Mouse (Mus musculus) lung, postnatal 0 days (tissue): Measurements from ENCODE around the gene Majin. TPM values are rescaled to one million over a fixed set of nuclear protein-coding genes. Genes with fewer than 3 reads are reported as not detected.

ENCODE experiments used
- ATAC-seq: fragments of 200-750 bp; cut with Nextera tagmentation; 2 replicates; pipeline ENCODE4 v1.8.0; 2017; ENCODE audit warnings: moderate library complexity
- DNase-seq: peaks from one replicate; pipeline ENCODE4 v3.0.0-alpha.2; 2016; ENCODE audit warnings: low spot score
- H3K27ac ChIP-seq: fragments of 300-500 bp; sonication (generic); 2 replicates; pipeline ENCODE4 v1.5.1; 2014; ENCODE audit warnings: antibody characterized with exemption, mild to moderate bottlenecking, low read length, mixed read lengths
- H3K27me3 ChIP-seq: fragments of 300-500 bp; sonication (generic); replicated peaks from 2 replicates; pipeline ENCODE4 v1.6.1; 2014; ENCODE audit warnings: low read length, mixed read lengths; ENCODE audit not compliant: insufficient read depth
- H3K36me3 ChIP-seq: fragments of 300-500 bp; sonication (generic); 2 replicates; pipeline ENCODE4 v1.6.1; 2014; ENCODE audit warnings: low read length, mixed read lengths; ENCODE audit not compliant: insufficient read depth
- H3K4me1 ChIP-seq: fragments of 300-500 bp; sonication (generic); 2 replicates; pipeline ENCODE4 v1.6.1; 2014; ENCODE audit warnings: antibody characterized with exemption, low read depth, low read length, mixed read lengths; ENCODE audit not compliant: insufficient read depth
- H3K4me2 ChIP-seq: fragments of 300-500 bp; sonication (generic); replicated peaks from 2 replicates; pipeline ENCODE4 v1.6.1; 2014; ENCODE audit warnings: low read depth, mild to moderate bottlenecking, low read length, moderate library complexity, mixed read lengths
- H3K4me3 ChIP-seq: fragments of 300-500 bp; sonication (generic); 2 replicates; pipeline ENCODE4 v1.5.1; 2014; ENCODE audit warnings: low read depth, low read length
- H3K9ac ChIP-seq: fragments of 300-500 bp; sonication (generic); replicated peaks from 2 replicates; pipeline ENCODE4 v1.6.1; 2014; ENCODE audit warnings: low read depth, mild to moderate bottlenecking
- H3K9me3 ChIP-seq: fragments of 300-500 bp; sonication (generic); 2 replicates; pipeline ENCODE4 v1.6.1; 2016; ENCODE audit warnings: low read length, mixed read lengths
- CTCF ChIP-seq: IDR thresholded peaks from 2 replicates; pipeline ENCODE4 v1.5.1; 2016; ENCODE audit warnings: antibody characterized with exemption, mild to moderate bottlenecking
- EP300 ChIP-seq: IDR thresholded peaks from 2 replicates; pipeline ENCODE4 v1.6.1; 2016; ENCODE audit warnings: antibody characterized with exemption, mild to moderate bottlenecking, control low read depth
- WGBS: fragments of 180-500 bp; shearing (Covaris S2); extraction: QIAGEN DNeasy Blood & Tissue Kit; methylation state at CpG from one replicate; pipeline ENCODE4 v1.1.7; 2014; 5-methylcytosine and 5-hydroxymethylcytosine counted together
- polyA plus RNA-seq: library from polyadenylated mRNA; unstranded; fragments of >200 nt; fragmentation: Nextera tagmentation; extraction: Ambion mirVana; gene quantifications from 2 replicates; pipeline ENCODE4 v1.2.1, GENCODE M21; 2015

Gene Majin
- polyA plus RNA-seq, 1 experiment from 2014 or later, result 0.10 TPM

GRCm38 (mm10) chr19:6144842-6145241 lies 39.3 kb upstream of the Majin start:
- Histone ChIP-seq H3K27ac (no peak overlapping the region), H3K4me3 (no peak overlapping the region), H3K36me3 (no peaks in the 10 kb centered on the region), H3K9ac (no peak overlapping the region), H3K4me2 (no peak overlapping the region), H3K27me3 (no peaks in the 10 kb centered on the region), H3K9me3 (no peaks in the 10 kb centered on the region), H3K4me1 (no peaks in the 10 kb centered on the region; the same call in 1 of the 2 replicates)
- ATAC-seq (no peak), DNase-seq (no peak)
- WGBS, result 72% methylated on average over 5 of the region's 5 CpGs
- TF ChIP-seq CTCF (no peak), EP300 (no peak)

DNA sequence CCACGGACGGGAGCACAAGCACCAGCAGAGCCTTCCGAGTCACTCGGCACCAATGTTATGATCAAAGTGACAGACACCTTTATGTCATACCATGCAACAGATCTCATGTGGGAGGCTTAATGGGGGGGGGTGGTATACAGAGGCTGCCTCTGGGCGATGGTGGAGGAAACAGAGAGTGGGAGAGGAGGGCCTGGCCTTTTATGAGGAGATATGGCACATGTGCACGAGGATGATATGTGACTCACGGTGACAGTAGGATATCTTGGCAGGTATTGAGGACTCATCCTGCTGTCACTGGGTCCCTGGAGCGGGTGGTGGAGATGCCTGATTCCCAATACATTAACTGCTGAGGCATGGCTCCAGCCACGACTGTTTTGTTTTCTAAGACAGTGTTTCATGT lies 29.0 kb upstream of the Majin start:
- no peak overlapping the region for H3K4me2 ChIP-seq
- WGBS, result 81% methylated on average over 9 of the region's 9 CpGs
- no peaks in the 10 kb centered on the region for H3K27me3 ChIP-seq
- no peak for TF ChIP-seq EP300
- TF ChIP-seq CTCF, result no peak
- no peaks in the 10 kb centered on the region for H3K9me3 ChIP-seq
- DNase-seq, result no peak
- H3K36me3 ChIP-seq, result no peaks in the 10 kb centered on the region
- H3K4me1 ChIP-seq, result no peaks in the 10 kb centered on the region
- H3K4me3 ChIP-seq, result no peak overlapping the region
- no peak overlapping the region for H3K27ac ChIP-seq
- H3K9ac ChIP-seq, result no peak overlapping the region
- no peak for ATAC-seq

DNA sequence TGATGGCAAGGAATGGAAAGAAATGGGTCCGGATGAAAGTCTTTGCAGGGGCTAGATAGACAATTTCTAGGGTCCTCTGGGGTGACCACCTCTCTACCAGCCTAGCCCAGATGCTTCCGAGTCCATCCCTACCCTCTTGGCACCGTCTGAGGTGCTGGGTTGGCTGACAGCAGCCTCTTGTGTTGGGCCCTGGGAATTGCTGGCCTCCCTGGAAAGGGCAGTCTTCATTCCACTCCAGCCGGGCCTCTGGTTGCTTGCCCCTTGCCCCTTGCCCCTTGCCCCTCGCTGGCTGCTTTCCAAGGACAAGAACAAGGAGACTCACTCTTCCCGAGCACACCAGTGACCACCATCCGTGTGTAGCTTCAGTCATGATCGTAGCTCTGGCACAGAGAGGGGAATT lies 27.8 kb upstream of the Majin start:
- H3K27me3 ChIP-seq, result no peaks in the 10 kb centered on the region
- ATAC-seq, result no peak
- TF ChIP-seq EP300 (no peak), CTCF (peak; percentile 32; the same call in 1 of the 2 replicates)
- no peaks in the 10 kb centered on the region for H3K9me3 ChIP-seq
- whole genome bisulfite sequencing, result 61% methylated on average over 8 of the region's 8 CpGs
- no peak overlapping the region for H3K27ac ChIP-seq
- no peaks in the 10 kb centered on the region for H3K4me1 ChIP-seq
- no peak for DNase-seq
- no peak overlapping the region for H3K4me3 ChIP-seq
- H3K4me2 ChIP-seq, result no peak overlapping the region
- H3K36me3 ChIP-seq, result no peaks in the 10 kb centered on the region
- H3K9ac ChIP-seq, result no peak overlapping the region

GRCm38 (mm10) chr19:6157220-6157619 lies 27.0 kb upstream of the Majin start:
- no peaks in the 10 kb centered on the region for H3K27me3 ChIP-seq
- H3K4me3 ChIP-seq, result no peak overlapping the region
- no peak for DNase-seq
- H3K36me3 ChIP-seq, result no peaks in the 10 kb centered on the region
- no peaks in the 10 kb centered on the region for H3K4me1 ChIP-seq
- H3K4me2 ChIP-seq, result no peak overlapping the region
- no peak overlapping the region for H3K27ac ChIP-seq
- WGBS, result 52% methylated on average over 6 of the region's 6 CpGs
- H3K9me3 ChIP-seq, result no peaks in the 10 kb centered on the region
- no peak overlapping the region for H3K9ac ChIP-seq
- TF ChIP-seq EP300, result no peak
- ATAC-seq, result peak; percentile 32; the same call in 1 of the 2 replicates

DNA sequence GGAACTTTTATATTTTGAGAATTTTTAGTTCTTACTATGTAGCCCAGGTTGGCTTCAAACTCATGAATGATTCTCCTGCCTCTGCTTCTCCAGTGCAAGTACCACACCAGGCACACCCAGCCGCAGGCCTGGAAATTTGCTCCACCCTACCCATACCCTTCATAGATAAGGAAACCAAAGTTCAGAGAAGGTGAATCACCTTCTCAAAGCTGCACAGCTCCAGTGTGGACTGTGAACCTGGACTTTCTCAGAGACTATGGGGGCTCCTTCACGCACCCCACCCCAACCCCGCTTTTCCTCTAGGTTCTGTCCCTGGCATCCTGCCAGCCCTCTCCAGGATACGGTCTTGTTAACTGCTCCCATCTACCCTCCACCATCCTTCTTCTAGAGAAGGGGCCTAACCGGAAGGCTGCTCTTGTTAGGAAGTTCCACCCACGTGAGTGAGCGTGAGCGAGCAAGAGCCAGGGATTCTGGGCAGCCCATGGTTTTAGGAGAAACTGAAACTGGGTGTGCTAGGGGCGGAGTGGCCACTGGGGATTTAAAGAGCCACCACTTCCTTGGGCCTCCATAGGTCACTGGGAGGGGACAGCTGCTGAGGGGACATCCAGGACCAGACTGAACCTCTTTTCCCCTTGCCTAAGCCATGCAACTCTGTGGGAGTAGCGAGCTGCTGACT lies 20.2 kb upstream of the Majin start:
- 0 out of 2 replicates have a peak, but pooled peaks have one; percentile 7 for TF ChIP-seq CTCF
- no peak for TF ChIP-seq EP300
- ATAC-seq (peak; percentile 72), DNase-seq (peak; percentile 53)
- H3K27ac ChIP-seq, result no peak overlapping the region
- no peaks in the 10 kb centered on the region for H3K27me3 ChIP-seq
- H3K36me3 ChIP-seq, result no peaks in the 10 kb centered on the region
- no peak overlapping the region for H3K9ac ChIP-seq
- H3K4me1 ChIP-seq, result no peaks in the 10 kb centered on the region
- WGBS, result 36% methylated on average over 10 of the region's 10 CpGs
- no peak overlapping the region for H3K4me3 ChIP-seq
- peak overlapping the region; percentile 33; the same call in 1 of the 2 replicates for H3K4me2 ChIP-seq
- no peaks in the 10 kb centered on the region for H3K9me3 ChIP-seq

DNA sequence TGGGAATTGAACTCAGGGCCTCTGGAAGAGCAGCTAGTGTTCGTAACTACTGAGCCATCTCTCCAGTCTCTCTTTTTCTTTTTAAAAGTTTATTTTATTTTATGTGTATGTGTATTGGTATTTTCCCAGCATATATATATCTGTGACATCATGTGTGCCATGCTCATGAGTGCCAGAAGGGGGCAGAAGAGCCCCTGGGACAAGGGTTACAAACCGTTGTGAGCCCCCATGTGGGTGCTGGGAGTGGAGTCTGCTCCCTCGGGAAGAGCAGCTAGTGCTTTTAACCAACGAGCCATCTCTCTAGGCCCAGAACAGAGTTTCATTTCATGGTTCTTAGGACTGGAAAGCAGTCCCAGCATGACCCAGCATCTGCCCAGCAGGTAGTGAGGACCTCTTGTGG lies 17.4 kb upstream of the Majin start:
- ATAC-seq, result no peak
- no peaks in the 10 kb centered on the region for H3K36me3 ChIP-seq
- H3K4me2 ChIP-seq, result no peak overlapping the region
- H3K9ac ChIP-seq, result no peak overlapping the region
- H3K9me3 ChIP-seq, result no peaks in the 10 kb centered on the region
- DNase-seq, result no peak
- 67% methylated on average over 4 of the region's 4 CpGs for WGBS
- H3K27ac ChIP-seq, result no peak overlapping the region
- H3K4me1 ChIP-seq, result no peaks in the 10 kb centered on the region
- peak; percentile 26 for TF ChIP-seq CTCF
- no peak for TF ChIP-seq EP300
- H3K4me3 ChIP-seq, result no peak overlapping the region
- no peaks in the 10 kb centered on the region for H3K27me3 ChIP-seq

- ATAC-seq (no peak), DNase-seq (no peak)
- no peak for TF ChIP-seq CTCF
- TF ChIP-seq EP300, result no peak
- WGBS, result 75% methylated on average over 8 of the region's 8 CpGs
- no peak overlapping the region for H3K4me3 ChIP-seq
- H3K4me1 ChIP-seq, result no peaks in the 10 kb centered on the region
- no peak overlapping the region for H3K27ac ChIP-seq
- H3K36me3 ChIP-seq, result no peaks in the 10 kb centered on the region
- no peaks in the 10 kb centered on the region for H3K9me3 ChIP-seq
- no peak overlapping the region for H3K4me2 ChIP-seq
- no peak overlapping the region for H3K9ac ChIP-seq
- no peaks in the 10 kb centered on the region for H3K27me3 ChIP-seq
Observed at GRCm38 (mm10) chr19:6171215-6171614, 13.0 kb upstream of the Majin start.
